Mouse (Mus musculus) ES-Bruce4 (cell line): ENCODE data around the gene Cdc42bpa. TPM values are rescaled to one million over a fixed set of nuclear protein-coding genes. Genes with fewer than 3 reads are reported as not detected.

Experiments
- H3K27ac ChIP-seq: 2 replicates; pipeline ENCODE4 v1.5.1; 2012; ENCODE audit warnings: low read length, inconsistent platforms; ENCODE audit not compliant: insufficient read depth
- H3K27me3 ChIP-seq: 2 replicates; pipeline ENCODE4 v1.6.1; 2012; ENCODE audit warnings: mild to moderate bottlenecking, low read length, inconsistent platforms; ENCODE audit not compliant: control insufficient read depth, poor library complexity, insufficient read depth, severe bottlenecking
- H3K36me3 ChIP-seq: 2 replicates; pipeline ENCODE4 v1.6.1; 2012; ENCODE audit warnings: inconsistent platforms, mild to moderate bottlenecking, low read length, moderate library complexity; ENCODE audit not compliant: control insufficient read depth, poor library complexity, insufficient read depth, severe bottlenecking
- H3K4me1 ChIP-seq: one replicate; pipeline ENCODE4 v1.8.1; 2011; ENCODE audit warnings: low read length; ENCODE audit not compliant: control insufficient read depth, insufficient read depth
- H3K4me3 ChIP-seq: 2 replicates; pipeline ENCODE4 v1.5.1; 2011; ENCODE audit warnings: low read depth, mild to moderate bottlenecking, low read length
- H3K9ac ChIP-seq: 2 replicates; pipeline ENCODE4 v1.6.1; 2012; ENCODE audit warnings: low read depth, mild to moderate bottlenecking, inconsistent platforms; ENCODE audit not compliant: poor library complexity, severe bottlenecking
- H3K9me3 ChIP-seq: replicated peaks from 2 replicates; pipeline ENCODE4 v1.6.1; 2012; ENCODE audit warnings: mild to moderate bottlenecking, low read length, inconsistent platforms; ENCODE audit not compliant: control insufficient read depth, poor library complexity, insufficient read depth, severe bottlenecking
- CTCF ChIP-seq: IDR thresholded peaks from one replicate; pipeline ENCODE4 v1.8.1; 2011; ENCODE audit warnings: low read depth, low read length
- EP300 ChIP-seq: IDR thresholded peaks from 2 replicates; pipeline ENCODE4 v1.6.1; 2011; ENCODE audit warnings: low read depth, low read length; ENCODE audit not compliant: insufficient read depth
- POLR2A ChIP-seq: IDR thresholded peaks from one replicate; pipeline ENCODE4 v1.8.1; 2011; ENCODE audit warnings: low read length; ENCODE audit not compliant: insufficient read depth
- polyA plus RNA-seq: library from polyadenylated mRNA; stranded (reverse); fragments of >200 nt; gene quantifications from 2 replicates; pipeline ENCODE4 v1.2.4, GENCODE M21; 2011; ENCODE audit warnings: low read depth; ENCODE audit not compliant: missing spikeins, insufficient read depth, insufficient read length

The Cdc42bpa gene
- polyA plus RNA-seq, 1 experiment: 39.3 TPM

- Histone ChIP-seq H3K9me3 (no peaks in the 10 kb centered on the region), H3K4me1 (no peaks in the 10 kb centered on the region), H3K9ac (no peak overlapping the region)
These were observed 9.6 kb downstream of the Cdc42bpa start for GRCm38 (mm10) chr1:179969776-179970428.

GRCm38 (mm10) chr1:179975021-179975420 lies 14.7 kb downstream of the Cdc42bpa start:
- TF ChIP-seq POLR2A (no peak), EP300 (no peak), CTCF (no peak)
- Histone ChIP-seq H3K27me3 (no peaks in the 10 kb centered on the region), H3K4me1 (no peaks in the 10 kb centered on the region), H3K36me3 (no peaks in the 10 kb centered on the region), H3K9me3 (no peaks in the 10 kb centered on the region), H3K9ac (no peak overlapping the region), H3K27ac (no peak overlapping the region), H3K4me3 (no peak overlapping the region)

More at GRCm38 (mm10) chr1:179969776-179970428, 9.6 kb downstream of the Cdc42bpa start:
- H3K27me3 ChIP-seq: no peaks in the 10 kb centered on the region
- TF ChIP-seq EP300 (no peak), POLR2A (no peak), CTCF (no peak)
- no peak overlapping the region for H3K27ac ChIP-seq
- H3K36me3 ChIP-seq: no peaks in the 10 kb centered on the region
- H3K4me3 ChIP-seq: no peak overlapping the region

- Histone ChIP-seq H3K27me3 (no peaks in the 10 kb centered on the region), H3K27ac (no peak overlapping the region), H3K9me3 (no peaks in the 10 kb centered on the region), H3K9ac (no peak overlapping the region), H3K4me3 (no peak overlapping the region), H3K4me1 (no peaks in the 10 kb centered on the region), H3K36me3 (no peaks in the 10 kb centered on the region)
- TF ChIP-seq POLR2A (no peak), EP300 (no peak), CTCF (no peak)
These were observed 15.5 kb downstream of the Cdc42bpa start for GRCm38 (mm10) chr1:179975645-179976275.

- Histone ChIP-seq H3K4me1 (no peaks in the 10 kb centered on the region), H3K27ac (no peak overlapping the region), H3K36me3 (no peaks in the 10 kb centered on the region), H3K4me3 (no peak overlapping the region), H3K9me3 (peaks cover 7% of the 10 kb centered on the region; the same call in 1 of the 2 replicates), H3K27me3 (no peaks in the 10 kb centered on the region), H3K9ac (no peak overlapping the region)
- TF ChIP-seq POLR2A (no peak), EP300 (no peak), CTCF (no peak)
These were observed 17.2 kb downstream of the Cdc42bpa start for GRCm38 (mm10) chr1:179977437-179977836.

GRCm38 (mm10) chr1:179978742-179979141 lies 18.5 kb downstream of the Cdc42bpa start:
- Histone ChIP-seq H3K9me3 (peaks cover 7% of the 10 kb centered on the region; the same call in 1 of the 2 replicates), H3K4me1 (no peaks in the 10 kb centered on the region), H3K27me3 (no peaks in the 10 kb centered on the region), H3K9ac (no peak overlapping the region), H3K36me3 (no peaks in the 10 kb centered on the region), H3K4me3 (no peak overlapping the region), H3K27ac (no peak overlapping the region)
- TF ChIP-seq CTCF: no peak
- no peak for TF ChIP-seq EP300
- no peak for TF ChIP-seq POLR2A

- TF ChIP-seq CTCF (no peak), EP300 (no peak), POLR2A (no peak)
- Histone ChIP-seq H3K4me1 (no peaks in the 10 kb centered on the region), H3K9ac (no peak overlapping the region), H3K4me3 (no peak overlapping the region), H3K9me3 (peaks cover 7% of the 10 kb centered on the region; the same call in 1 of the 2 replicates), H3K36me3 (no peaks in the 10 kb centered on the region), H3K27me3 (no peaks in the 10 kb centered on the region), H3K27ac (no peak overlapping the region)
These were observed 21.4 kb downstream of the Cdc42bpa start for GRCm38 (mm10) chr1:179981680-179982079.
